Mouse (Mus musculus): Measurements from ENCODE around the gene Cttnbp2nl. TPM values are rescaled to one million over a fixed set of nuclear protein-coding genes. Genes with fewer than 3 reads are reported as not detected.

The Cttnbp2nl gene
- polyA plus RNA-seq, 1 experiment from 2014 or later, result 46.2 TPM

- H3K27me3 ChIP-seq, result no peaks in the 10 kb centered on the region
- peak overlapping the region; percentile 50 for H3K4me2 ChIP-seq
- no peaks in the 10 kb centered on the region for H3K9me3 ChIP-seq
- H3K4me3 ChIP-seq (replicated peaks), result peak overlapping the region; percentile 26
- no peaks in the 10 kb centered on the region for H3K36me3 ChIP-seq
- H3K27ac ChIP-seq, result no peak overlapping the region
- H3K4me1 ChIP-seq (replicated peaks), result peaks cover 34% of the 10 kb centered on the region
- H3K9ac ChIP-seq (replicated peaks), result 0 out of 2 replicates have a peak overlapping the region, but pooled peaks have one; percentile 24
- 15% methylated on average over 25 of the region's 25 CpGs for WGBS
- ATAC-seq (ENCODE audit: insufficient number of reproducible peaks, insufficient read depth, low FRiP score, low TSS enrichment, low read depth), result no peak
Measured at GRCm38 (mm10) chr3:105058627-105059513, 5.9 kb upstream of the Cttnbp2nl start.

GRCm38 (mm10) chr3:105055666-105056065 is 2.7 kb upstream of the Cttnbp2nl start:
- no peak overlapping the region for H3K4me2 ChIP-seq
- H3K36me3 ChIP-seq, result no peaks in the 10 kb centered on the region
- no peaks in the 10 kb centered on the region for H3K27me3 ChIP-seq
- H3K9me3 ChIP-seq, result no peaks in the 10 kb centered on the region
- peaks cover 36% of the 10 kb centered on the region for H3K4me1 ChIP-seq (replicated peaks)
- 75% methylated on average over 4 of the region's 4 CpGs for WGBS
- no peak overlapping the region for H3K9ac ChIP-seq (replicated peaks)
- no peak for ATAC-seq (ENCODE audit: insufficient number of reproducible peaks, insufficient read depth, low FRiP score, low TSS enrichment, low read depth)
- no peak overlapping the region for H3K27ac ChIP-seq
- H3K4me3 ChIP-seq (replicated peaks), result no peak overlapping the region

GRCm38 (mm10) chr3:105054952-105055351 is 2.0 kb upstream of the Cttnbp2nl start:
- H3K9ac ChIP-seq (replicated peaks), result no peak overlapping the region
- H3K27me3 ChIP-seq, result no peaks in the 10 kb centered on the region
- 79% methylated on average over 7 of the region's 7 CpGs for WGBS
- no peak overlapping the region for H3K27ac ChIP-seq
- ATAC-seq (ENCODE audit: insufficient number of reproducible peaks, insufficient read depth, low FRiP score, low TSS enrichment, low read depth), result no peak
- no peak overlapping the region for H3K4me3 ChIP-seq (replicated peaks)
- peaks cover 37% of the 10 kb centered on the region for H3K4me1 ChIP-seq (replicated peaks)
- no peaks in the 10 kb centered on the region for H3K36me3 ChIP-seq
- no peaks in the 10 kb centered on the region for H3K9me3 ChIP-seq
- no peak overlapping the region for H3K4me2 ChIP-seq

GRCm38 (mm10) chr3:105053698-105054001 is 704 bp upstream of the Cttnbp2nl start:
- peak overlapping the region; percentile 60; the same call in 1 of the 2 replicates for H3K9ac ChIP-seq (replicated peaks)
- H3K27me3 ChIP-seq, result no peaks in the 10 kb centered on the region
- H3K9me3 ChIP-seq, result no peaks in the 10 kb centered on the region
- ATAC-seq (ENCODE audit: insufficient number of reproducible peaks, insufficient read depth, low FRiP score, low TSS enrichment, low read depth), result no peak
- H3K4me1 ChIP-seq (replicated peaks), result peaks cover 36% of the 10 kb centered on the region
- peak overlapping the region; percentile 56 for H3K27ac ChIP-seq
- WGBS, result 71% methylated on average over 4 of the region's 4 CpGs
- no peaks in the 10 kb centered on the region for H3K36me3 ChIP-seq
- H3K4me2 ChIP-seq, result peak overlapping the region; percentile 80
- H3K4me3 ChIP-seq (replicated peaks), result peak overlapping the region; percentile 84

GRCm38 (mm10) chr3:105052171-105052936 is 592 bp downstream of the Cttnbp2nl start:
- ATAC-seq (ENCODE audit: insufficient number of reproducible peaks, insufficient read depth, low FRiP score, low TSS enrichment, low read depth), result peak; percentile 50
- Histone ChIP-seq H3K27me3 (no peaks in the 10 kb centered on the region), H3K36me3 (no peaks in the 10 kb centered on the region; the same call in 1 of the 2 replicates), H3K4me2 (peak overlapping the region; percentile 80), H3K27ac (peak overlapping the region; percentile 84), H3K9ac (replicated peaks) (peak overlapping the region; percentile 87), H3K4me3 (replicated peaks) (peak overlapping the region; percentile 84), H3K9me3 (no peaks in the 10 kb centered on the region), H3K4me1 (replicated peaks) (peaks cover 46% of the 10 kb centered on the region)
- WGBS, result under 1% methylated on average over 37 of the region's 37 CpGs

- Histone ChIP-seq H3K4me3 (replicated peaks) (peak overlapping the region; percentile 84), H3K27ac (peak overlapping the region; percentile 66), H3K36me3 (peaks cover 5% of the 10 kb centered on the region; the same call in 1 of the 2 replicates), H3K4me1 (replicated peaks) (peaks cover 50% of the 10 kb centered on the region), H3K27me3 (no peaks in the 10 kb centered on the region), H3K4me2 (peak overlapping the region; percentile 80), H3K9ac (replicated peaks) (peak overlapping the region; percentile 19; the same call in 1 of the 2 replicates), H3K9me3 (no peaks in the 10 kb centered on the region)
- 14% methylated on average over 2 of the region's 2 CpGs for WGBS
- ATAC-seq (ENCODE audit: insufficient number of reproducible peaks, insufficient read depth, low FRiP score, low TSS enrichment, low read depth), result no peak
Measured at GRCm38 (mm10) chr3:105051103-105051502, 1.8 kb downstream of the Cttnbp2nl start.

GRCm38 (mm10) chr3:105049848-105050247 is 3.1 kb downstream of the Cttnbp2nl start:
- Histone ChIP-seq H3K4me3 (replicated peaks) (no peak overlapping the region), H3K27me3 (no peaks in the 10 kb centered on the region), H3K9ac (replicated peaks) (no peak overlapping the region), H3K36me3 (peaks cover 9% of the 10 kb centered on the region), H3K27ac (no peak overlapping the region), H3K9me3 (no peaks in the 10 kb centered on the region), H3K4me1 (replicated peaks) (peaks cover 55% of the 10 kb centered on the region), H3K4me2 (no peak overlapping the region)
- WGBS, result 69% methylated on average over 6 of the region's 6 CpGs
- no peak for ATAC-seq (ENCODE audit: insufficient number of reproducible peaks, insufficient read depth, low FRiP score, low TSS enrichment, low read depth)

GRCm38 (mm10) chr3:105047616-105048015 is 5.3 kb downstream of the Cttnbp2nl start:
- Histone ChIP-seq H3K9ac (replicated peaks) (no peak overlapping the region), H3K27ac (peak overlapping the region; percentile 53; the same call in 1 of the 2 replicates), H3K4me2 (no peak overlapping the region), H3K4me3 (replicated peaks) (no peak overlapping the region), H3K36me3 (peaks cover 9% of the 10 kb centered on the region), H3K4me1 (replicated peaks) (peaks cover 52% of the 10 kb centered on the region), H3K27me3 (no peaks in the 10 kb centered on the region), H3K9me3 (no peaks in the 10 kb centered on the region)
- no peak for ATAC-seq (ENCODE audit: insufficient number of reproducible peaks, insufficient read depth, low FRiP score, low TSS enrichment, low read depth)
- 47% methylated on average over 8 of the region's 8 CpGs for WGBS

GRCm38 (mm10) chr3:105046870-105047269 is 6.1 kb downstream of the Cttnbp2nl start:
- WGBS, result 81% methylated on average over 5 of the region's 5 CpGs
- Histone ChIP-seq H3K4me2 (no peak overlapping the region), H3K27me3 (no peaks in the 10 kb centered on the region), H3K9me3 (no peaks in the 10 kb centered on the region), H3K4me1 (replicated peaks) (peaks cover 50% of the 10 kb centered on the region), H3K9ac (replicated peaks) (no peak overlapping the region), H3K36me3 (peaks cover 9% of the 10 kb centered on the region), H3K27ac (no peak overlapping the region), H3K4me3 (replicated peaks) (no peak overlapping the region)
- no peak for ATAC-seq (ENCODE audit: insufficient number of reproducible peaks, insufficient read depth, low FRiP score, low TSS enrichment, low read depth)

GRCm38 (mm10) chr3:105043746-105044145 is 9.2 kb downstream of the Cttnbp2nl start:
- H3K4me1 ChIP-seq (replicated peaks), result peaks cover 40% of the 10 kb centered on the region
- 87% methylated on average over 5 of the region's 5 CpGs for WGBS
- peaks cover 13% of the 10 kb centered on the region for H3K36me3 ChIP-seq
- H3K9ac ChIP-seq (replicated peaks), result no peak overlapping the region
- no peak overlapping the region for H3K4me3 ChIP-seq (replicated peaks)
- no peaks in the 10 kb centered on the region for H3K9me3 ChIP-seq
- no peak overlapping the region for H3K27ac ChIP-seq
- no peaks in the 10 kb centered on the region for H3K27me3 ChIP-seq
- ATAC-seq (ENCODE audit: insufficient number of reproducible peaks, insufficient read depth, low FRiP score, low TSS enrichment, low read depth), result no peak
- no peak overlapping the region for H3K4me2 ChIP-seq

- no peak overlapping the region for H3K4me2 ChIP-seq
- no peak for ATAC-seq (ENCODE audit: insufficient number of reproducible peaks, insufficient read depth, low FRiP score, low TSS enrichment, low read depth)
- peaks cover 32% of the 10 kb centered on the region for H3K36me3 ChIP-seq
- WGBS, result 91% methylated on average over 9 of the region's 9 CpGs
- H3K27me3 ChIP-seq, result no peaks in the 10 kb centered on the region
- H3K27ac ChIP-seq, result no peak overlapping the region
- no peak overlapping the region for H3K4me3 ChIP-seq (replicated peaks)
- no peak overlapping the region for H3K9ac ChIP-seq (replicated peaks)
- H3K4me1 ChIP-seq (replicated peaks), result peaks cover 23% of the 10 kb centered on the region
- no peaks in the 10 kb centered on the region for H3K9me3 ChIP-seq
Measured at GRCm38 (mm10) chr3:105040983-105041625, 11.8 kb downstream of the Cttnbp2nl start.

All from limb, embryonic 12.5 days (tissue).